Mouse (Mus musculus) lung, embryonic 16.5 days (tissue): Measurements from ENCODE around the gene Dbh. TPM values are rescaled to one million over a fixed set of nuclear protein-coding genes. Genes with fewer than 3 reads are reported as not detected.

Experiments used
- ATAC-seq: fragments of 200-750 bp; cut with Nextera tagmentation; 2 replicates; pipeline ENCODE4 v1.8.0; 2017; ENCODE audit warnings: low read depth, mild to moderate bottlenecking, moderate library complexity
- H3K27ac ChIP-seq: fragments of 300-500 bp; sonication (generic); 2 replicates; pipeline ENCODE4 v1.5.1; 2014; ENCODE audit warnings: mild to moderate bottlenecking, control low read depth, low read length
- H3K27me3 ChIP-seq: fragments of 300-500 bp; sonication (generic); 2 replicates; pipeline ENCODE4 v1.6.1; 2014; ENCODE audit warnings: low read depth, low read length, mixed read lengths; ENCODE audit not compliant: control insufficient read depth, insufficient read depth
- H3K36me3 ChIP-seq: fragments of 300-500 bp; sonication (generic); 2 replicates; pipeline ENCODE4 v1.6.1; 2014; ENCODE audit warnings: low read length; ENCODE audit not compliant: control insufficient read depth, insufficient read depth
- H3K4me1 ChIP-seq: fragments of 300-500 bp; sonication (generic); replicated peaks from 2 replicates; pipeline ENCODE4 v1.6.1; 2014; ENCODE audit warnings: low read length, mixed read lengths; ENCODE audit not compliant: control insufficient read depth, insufficient read depth
- H3K4me2 ChIP-seq: fragments of 300-500 bp; sonication (generic); 2 replicates; pipeline ENCODE4 v1.6.1; 2014; ENCODE audit warnings: low read depth, low read length, control low read depth
- H3K4me3 ChIP-seq: fragments of 300-500 bp; sonication (generic); 2 replicates; pipeline ENCODE4 v1.5.1; 2014; ENCODE audit warnings: mild to moderate bottlenecking, low read length, control low read depth
- H3K9ac ChIP-seq: fragments of 300-500 bp; sonication (generic); 2 replicates; pipeline ENCODE4 v1.6.1; 2014; ENCODE audit warnings: low read length, control low read depth
- H3K9me3 ChIP-seq: fragments of 300-500 bp; sonication (generic); 2 replicates; pipeline ENCODE4 v1.6.1; 2016; ENCODE audit warnings: low read length; ENCODE audit not compliant: control insufficient read depth
- WGBS: fragments of 180-500 bp; shearing (Covaris S2); extraction: QIAGEN DNeasy Blood & Tissue Kit; methylation state at CpG from one replicate; pipeline ENCODE4 v1.1.7; 2014; 5-methylcytosine and 5-hydroxymethylcytosine counted together
- polyA plus RNA-seq: library from polyadenylated mRNA; unstranded; fragments of >200 nt; fragmentation: Nextera tagmentation; extraction: Ambion mirVana; gene quantifications from 2 replicates; pipeline ENCODE4 v1.2.1, GENCODE M21; 2015

Gene Dbh
- polyA plus RNA-seq, 1 experiment from 2014 or later: 0.54 TPM

DNA sequence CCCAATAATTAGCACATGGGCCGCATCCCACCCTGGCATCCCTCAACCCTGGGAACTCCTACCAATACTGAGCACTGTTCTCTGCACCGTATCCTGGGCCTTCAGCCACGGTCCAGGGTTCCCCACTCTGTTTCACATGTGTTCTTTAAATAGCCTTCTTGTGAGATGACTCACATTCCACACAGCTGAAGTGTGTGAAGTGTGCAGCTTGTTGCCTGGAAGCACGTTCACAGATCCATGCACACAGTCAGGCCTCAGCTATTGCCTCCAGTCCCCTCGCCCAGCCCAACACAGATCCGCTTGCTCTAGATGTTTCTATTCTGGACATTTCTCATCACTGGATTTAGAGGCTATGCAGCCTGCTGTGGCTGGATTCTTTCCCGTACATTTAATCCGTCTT lies 14.1 kb downstream of the Dbh start:
- Histone ChIP-seq H3K9ac (no peak overlapping the region; the same call in 1 of the 2 replicates), H3K36me3 (no peaks in the 10 kb centered on the region), H3K27me3 (no peaks in the 10 kb centered on the region), H3K4me1 (peaks cover 18% of the 10 kb centered on the region), H3K4me2 (no peak overlapping the region), H3K9me3 (no peaks in the 10 kb centered on the region), H3K27ac (no peak overlapping the region), H3K4me3 (no peak overlapping the region)
- WGBS: 55% methylated on average over 8 of the region's 8 CpGs
- no peak for ATAC-seq

- H3K4me3 ChIP-seq: no peak overlapping the region
- ATAC-seq: peak; percentile 77
- H3K9me3 ChIP-seq: no peaks in the 10 kb centered on the region
- no peak overlapping the region for H3K4me2 ChIP-seq
- WGBS: 33% methylated on average over 4 of the region's 4 CpGs
- H3K27me3 ChIP-seq: no peaks in the 10 kb centered on the region
- H3K9ac ChIP-seq: no peak overlapping the region
- peaks cover 18% of the 10 kb centered on the region for H3K4me1 ChIP-seq
- H3K27ac ChIP-seq: peak overlapping the region; percentile 67
- H3K36me3 ChIP-seq: no peaks in the 10 kb centered on the region
These were observed 16.9 kb downstream of the Dbh start for GRCm38 (mm10) chr2:27181907-27182306.

DNA sequence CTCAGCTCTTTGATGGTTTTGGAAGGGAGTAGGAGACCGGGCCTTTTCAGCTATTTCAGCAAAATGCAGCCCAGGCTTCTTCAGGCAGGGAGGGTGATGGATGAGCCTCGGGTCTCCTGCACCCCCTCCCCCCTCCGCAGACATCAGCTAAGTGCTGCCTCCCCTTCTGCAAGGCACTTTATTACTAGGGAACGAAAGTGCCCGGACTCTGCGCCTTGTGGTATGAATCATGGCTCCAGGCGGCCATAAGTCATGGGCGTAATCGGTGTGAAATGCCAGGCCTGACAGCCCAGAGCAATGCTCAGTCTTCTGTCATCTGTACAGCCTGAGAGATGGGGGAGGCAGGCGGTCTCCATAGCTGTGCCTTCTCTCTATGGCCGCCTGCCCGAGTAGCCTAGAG lies 18.7 kb downstream of the Dbh start:
- no peak overlapping the region for H3K4me2 ChIP-seq
- H3K27me3 ChIP-seq: no peaks in the 10 kb centered on the region
- H3K27ac ChIP-seq: peak overlapping the region; percentile 15; the same call in 1 of the 2 replicates
- no peak overlapping the region for H3K4me3 ChIP-seq
- WGBS: 41% methylated on average over 12 of the region's 12 CpGs
- peak; percentile 59 for ATAC-seq
- peaks cover 18% of the 10 kb centered on the region for H3K4me1 ChIP-seq
- no peaks in the 10 kb centered on the region for H3K36me3 ChIP-seq
- H3K9ac ChIP-seq: no peak overlapping the region
- H3K9me3 ChIP-seq: no peaks in the 10 kb centered on the region

DNA sequence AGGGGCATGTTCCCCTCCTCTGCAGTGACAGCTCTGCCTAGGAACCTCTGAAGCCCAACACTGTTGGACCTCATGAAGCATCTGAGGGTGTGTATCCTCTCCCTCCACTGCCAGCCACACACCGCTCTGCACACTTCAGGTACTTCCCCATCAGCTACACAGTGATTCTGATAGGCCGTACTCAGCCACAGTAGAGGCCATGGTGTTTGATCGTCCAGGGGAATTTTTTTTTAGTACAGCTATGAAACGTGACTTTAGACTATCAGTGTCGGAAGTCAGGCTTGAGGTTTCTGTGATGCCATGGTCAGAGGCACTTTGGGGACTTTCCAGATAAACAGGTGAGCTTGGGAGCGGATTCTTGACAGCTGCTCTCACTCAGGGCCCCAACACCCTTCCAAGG lies 22.5 kb downstream of the Dbh start:
- Histone ChIP-seq H3K27me3 (no peaks in the 10 kb centered on the region), H3K4me2 (no peak overlapping the region), H3K4me3 (no peak overlapping the region), H3K36me3 (no peaks in the 10 kb centered on the region), H3K9me3 (no peaks in the 10 kb centered on the region), H3K27ac (no peak overlapping the region), H3K4me1 (peaks cover 8% of the 10 kb centered on the region; the same call in 1 of the 2 replicates), H3K9ac (no peak overlapping the region)
- 59% methylated on average over 6 of the region's 6 CpGs for WGBS
- no peak for ATAC-seq

GRCm38 (mm10) chr2:27189994-27190393 lies 25.0 kb downstream of the Dbh start:
- ATAC-seq: no peak
- Histone ChIP-seq H3K4me2 (no peak overlapping the region), H3K9ac (no peak overlapping the region), H3K4me3 (no peak overlapping the region), H3K4me1 (no peaks in the 10 kb centered on the region), H3K9me3 (no peaks in the 10 kb centered on the region), H3K27ac (no peak overlapping the region), H3K36me3 (no peaks in the 10 kb centered on the region; the same call in 1 of the 2 replicates), H3K27me3 (no peaks in the 10 kb centered on the region)
- 39% methylated on average over 4 of the region's 4 CpGs for WGBS

- H3K4me2 ChIP-seq: no peak overlapping the region
- H3K27me3 ChIP-seq: no peaks in the 10 kb centered on the region
- H3K36me3 ChIP-seq: no peaks in the 10 kb centered on the region; the same call in 1 of the 2 replicates
- no peaks in the 10 kb centered on the region for H3K9me3 ChIP-seq
- H3K9ac ChIP-seq: peak overlapping the region; percentile 29; the same call in 1 of the 2 replicates
- H3K4me3 ChIP-seq: no peak overlapping the region
- peak overlapping the region; percentile 73 for H3K27ac ChIP-seq
- WGBS: 23% methylated on average over 5 of the region's 5 CpGs
- ATAC-seq: no peak
- peaks cover 25% of the 10 kb centered on the region for H3K4me1 ChIP-seq
These were observed 33.7 kb downstream of the Dbh start for GRCm38 (mm10) chr2:27198551-27199246.

- Histone ChIP-seq H3K9me3 (no peaks in the 10 kb centered on the region), H3K4me1 (peaks cover 29% of the 10 kb centered on the region), H3K36me3 (no peaks in the 10 kb centered on the region), H3K27me3 (no peaks in the 10 kb centered on the region), H3K4me2 (no peak overlapping the region), H3K9ac (no peak overlapping the region), H3K27ac (peak overlapping the region; percentile 80), H3K4me3 (no peak overlapping the region)
- ATAC-seq: peak; percentile 86
- WGBS: 55% methylated on average over 1 of the region's 1 CpGs
These were observed 35.6 kb downstream of the Dbh start for GRCm38 (mm10) chr2:27200586-27200985.

DNA sequence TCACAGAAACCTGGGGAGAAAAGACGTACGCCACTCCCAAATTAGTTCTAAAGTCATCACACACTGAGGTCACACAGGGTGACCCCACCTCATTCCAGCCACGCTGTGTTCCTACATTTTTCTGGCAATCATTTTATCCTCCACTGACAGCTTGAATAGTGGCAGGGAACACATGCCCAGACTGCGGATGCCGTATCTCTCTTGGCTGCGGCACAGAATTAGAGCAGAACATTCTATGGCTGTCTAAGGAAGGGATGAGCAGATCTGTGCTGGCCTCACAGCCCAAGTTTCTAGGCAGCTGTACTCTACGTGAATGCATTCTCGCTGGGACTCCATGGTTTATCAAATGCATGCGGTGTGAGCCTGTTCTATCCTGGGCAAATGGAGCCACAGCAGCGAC lies 40.6 kb downstream of the Dbh start:
- H3K4me1 ChIP-seq: peaks cover 36% of the 10 kb centered on the region
- peak; percentile 65 for ATAC-seq
- H3K4me2 ChIP-seq: no peak overlapping the region
- H3K36me3 ChIP-seq: no peaks in the 10 kb centered on the region
- peak overlapping the region; percentile 70 for H3K27ac ChIP-seq
- H3K9me3 ChIP-seq: no peaks in the 10 kb centered on the region
- no peak overlapping the region for H3K9ac ChIP-seq
- H3K27me3 ChIP-seq: no peaks in the 10 kb centered on the region
- 51% methylated on average over 10 of the region's 10 CpGs for WGBS
- H3K4me3 ChIP-seq: no peak overlapping the region

- ATAC-seq: peak; percentile 77
- Histone ChIP-seq H3K4me2 (no peak overlapping the region), H3K9ac (no peak overlapping the region), H3K27me3 (no peaks in the 10 kb centered on the region), H3K36me3 (no peaks in the 10 kb centered on the region), H3K9me3 (no peaks in the 10 kb centered on the region), H3K27ac (peak overlapping the region; percentile 70), H3K4me3 (no peak overlapping the region), H3K4me1 (peaks cover 31% of the 10 kb centered on the region)
- WGBS: 43% methylated on average over 15 of the region's 15 CpGs
These were observed 41.2 kb downstream of the Dbh start for GRCm38 (mm10) chr2:27206128-27206797.
